Mouse (Mus musculus): ENCODE data around the gene Mmp17.

DNA sequence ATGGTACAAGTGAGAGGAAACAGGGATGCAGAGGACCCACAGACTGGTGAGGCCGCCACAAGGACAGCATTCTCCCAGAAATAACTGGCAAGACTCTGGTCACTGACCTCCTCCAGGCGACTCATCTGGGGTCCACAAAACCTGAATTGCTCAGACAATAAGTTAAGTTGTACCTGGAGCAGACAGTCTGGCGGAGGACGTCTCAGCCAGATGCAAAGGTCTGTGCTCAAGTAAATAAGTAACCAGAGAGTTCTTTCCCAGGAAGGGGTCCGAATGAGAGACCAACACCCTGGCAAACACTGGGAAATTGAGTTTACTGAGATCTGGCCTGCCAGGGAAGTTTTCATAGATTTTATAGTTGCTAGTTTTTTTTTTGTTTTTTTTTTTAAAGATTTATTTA is 37.4 kb downstream of the Mmp17 start:
- TF ChIP-seq FLI1 (IDR thresholded peaks at IDR 0.05; ENCODE audit: low read length) (no peak), GATA1 (IDR thresholded peaks at IDR 0.05; ENCODE audit: borderline replicate concordance, low read length) (no peak)
